Mouse (Mus musculus) heart, adult 10 weeks (tissue): ENCODE results near the gene Qsox1. TPM values are rescaled to one million over a fixed set of nuclear protein-coding genes. Genes with fewer than 3 reads are reported as not detected.

ENCODE experiments used
- polyA plus RNA-seq: library from polyadenylated mRNA; stranded (reverse); fragments of 350-450 nt; fragmentation: Illumina TruSeq; extraction: RNeasy Lipid Tissue Mini Kit (QIAGEN cat#74804); gene quantifications from one replicate; pipeline ENCODE4 v1.2.3, GENCODE M21; 2014; ENCODE audit warnings: low read depth, low replicate concordance

Qsox1 gene
- 31.3 TPM for polyA plus RNA-seq

DNA sequence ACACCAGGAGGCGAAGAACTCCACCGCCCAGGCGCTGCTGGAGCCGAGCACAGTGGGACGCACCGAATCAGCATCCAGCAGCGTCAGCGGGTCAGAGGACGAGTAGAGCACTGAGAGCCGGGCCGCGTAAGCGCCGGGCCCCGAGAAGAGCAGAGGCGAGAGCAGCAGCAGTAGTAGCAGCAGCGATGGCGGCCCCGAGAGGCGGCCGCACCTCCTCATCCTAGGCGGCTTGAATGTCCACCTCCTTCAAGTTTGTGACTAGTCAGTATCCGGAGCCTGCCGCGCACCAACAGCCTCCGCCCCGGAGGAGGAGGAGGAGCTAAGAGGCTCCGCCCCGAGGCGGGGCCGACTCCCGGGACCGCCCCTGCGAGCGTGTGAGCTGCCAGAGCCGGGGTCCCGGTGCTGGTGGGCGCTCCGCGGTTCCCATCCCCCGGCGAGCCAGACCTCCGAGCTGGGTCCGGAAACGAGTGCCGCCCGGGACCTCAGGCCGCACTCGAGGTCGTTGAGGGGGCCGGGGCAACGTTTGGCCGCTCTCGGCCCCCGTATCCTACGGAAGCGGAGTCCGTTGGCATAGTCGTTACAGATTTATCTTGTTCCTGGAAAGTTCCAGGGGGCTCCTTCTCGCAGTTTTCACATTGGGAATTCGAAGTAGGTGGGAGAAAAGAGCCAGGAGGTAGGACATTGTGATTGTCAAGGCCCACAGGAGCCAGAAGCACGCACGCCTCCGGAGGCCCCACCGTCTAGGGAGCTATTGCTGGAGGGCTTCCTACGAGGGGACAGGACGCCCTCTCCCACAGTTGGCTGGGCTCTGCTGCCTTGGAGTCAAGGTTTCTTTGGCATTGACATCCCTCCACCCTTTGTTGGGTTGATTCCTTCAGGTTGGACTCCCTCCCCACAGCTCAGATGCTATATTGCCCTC lies at the start of gene Qsox1:
Gene Qsox1 (minus strand): TSS at position 309 of the 919 bp plus-strand sequence.

DNA sequence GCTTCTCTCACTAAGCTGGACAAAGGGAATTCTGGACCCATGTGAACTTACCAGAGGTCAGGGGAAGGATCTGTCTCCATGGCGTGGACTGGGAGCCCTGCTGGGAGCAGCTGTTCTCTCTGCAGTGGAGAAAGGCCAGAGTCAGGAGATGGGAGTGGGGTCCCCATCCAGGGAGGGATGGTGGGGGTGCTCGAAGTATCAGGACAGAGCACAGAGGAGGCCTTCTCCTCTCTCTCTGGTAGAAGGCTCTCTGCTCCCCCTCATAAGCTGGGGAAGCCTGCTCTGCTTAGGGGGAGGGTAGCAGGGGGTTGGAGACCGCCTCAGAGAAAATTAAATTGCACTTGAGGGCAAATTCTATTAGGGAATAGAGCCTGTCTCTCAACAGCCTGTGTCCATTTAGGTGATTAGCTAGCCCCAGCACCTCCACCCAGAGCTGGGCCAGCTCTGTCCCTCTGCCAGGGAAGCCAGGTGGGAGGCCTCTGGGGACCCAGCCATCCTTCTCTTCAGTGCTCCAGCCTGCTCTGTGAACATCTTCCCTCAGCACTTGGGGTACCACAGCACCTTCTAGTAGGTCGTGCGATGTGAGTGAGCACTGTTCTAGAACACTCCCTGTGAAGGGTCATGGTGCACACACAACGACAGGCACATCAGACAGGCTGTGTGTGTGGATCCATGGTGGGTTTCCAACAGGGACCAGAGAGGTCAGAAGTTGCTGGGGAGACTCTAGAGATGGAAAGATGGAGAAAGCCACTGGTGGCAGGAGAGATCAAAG lies 61.0 kb downstream of the Qsox1 start, which contains the start of gene Lhx4:
Gene Lhx4 (minus strand): TSS at position 201 of the 772 bp plus-strand sequence.

Other genes starting within 250 kb of the Qsox1 start
- not detected for gene Lhx4, start 61.2 kb downstream of the Qsox1 start, polyA plus RNA-seq
- 12.1 TPM for gene Cep350, start 160.4 kb upstream of the Qsox1 start, polyA plus RNA-seq
- 44.8 TPM for gene Tor1aip2, start 222.5 kb upstream of the Qsox1 start, polyA plus RNA-seq
- gene Tor1aip1, start 223.6 kb upstream of the Qsox1 start, polyA plus RNA-seq: 85.5 TPM